Mouse (Mus musculus) liver, adult (tissue): Measurements from ENCODE around the gene Rtl5.

ENCODE experiments used
- GATA4 ChIP-seq: IDR thresholded peaks from 2 replicates; pipeline ENCODE4 v1.6.1; 2014; ENCODE audit warnings: mild to moderate bottlenecking, low read length; ENCODE audit not compliant: insufficient replicate concordance

Gene Rtl5

DNA sequence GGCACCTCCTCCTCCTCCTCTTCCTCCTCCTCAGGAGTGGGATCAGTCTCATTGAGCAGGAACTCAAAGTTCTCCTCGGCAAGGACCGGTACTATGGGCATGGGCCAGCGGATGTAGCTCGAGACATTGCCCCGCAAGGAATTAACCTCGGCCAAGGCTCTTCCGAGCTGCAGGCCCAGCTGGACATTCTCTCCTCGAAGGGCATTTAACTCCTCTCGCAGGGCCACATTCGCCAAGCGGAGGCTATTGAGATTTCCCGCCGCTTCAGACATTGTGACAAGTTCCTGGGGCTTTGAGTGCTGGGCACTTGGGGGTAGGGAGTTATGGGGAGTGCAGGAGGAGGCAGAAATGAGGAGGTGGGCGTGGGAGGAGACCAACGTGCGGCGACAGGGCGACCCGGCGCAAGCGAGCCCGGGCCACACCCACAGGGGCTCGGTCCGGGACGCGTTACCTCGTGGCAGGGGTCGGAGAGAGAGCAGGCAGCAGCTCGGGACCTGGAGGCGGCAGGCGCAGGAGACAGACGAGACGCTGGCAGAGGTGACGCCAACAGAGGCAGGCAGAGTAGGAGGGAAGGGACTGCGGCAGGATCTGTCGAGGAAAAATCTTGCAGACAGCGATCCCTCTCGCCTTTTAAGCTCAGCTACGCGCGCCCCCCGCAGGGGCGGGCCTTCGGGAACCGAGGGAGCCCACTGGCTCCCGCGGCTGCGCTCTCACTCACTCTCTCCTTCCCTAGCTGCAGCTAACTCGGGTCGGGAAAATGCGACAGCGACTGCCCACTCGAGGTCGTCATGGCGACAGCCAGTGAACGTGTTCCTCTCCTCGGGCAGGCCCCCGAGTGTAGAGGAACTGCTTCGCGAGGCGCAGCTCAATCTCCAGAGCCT, at the start of gene Rtl5:
Gene Rtl5 (minus strand): TSS at position 714 of the 881 bp plus-strand sequence.
- no peak for TF ChIP-seq GATA4

DNA sequence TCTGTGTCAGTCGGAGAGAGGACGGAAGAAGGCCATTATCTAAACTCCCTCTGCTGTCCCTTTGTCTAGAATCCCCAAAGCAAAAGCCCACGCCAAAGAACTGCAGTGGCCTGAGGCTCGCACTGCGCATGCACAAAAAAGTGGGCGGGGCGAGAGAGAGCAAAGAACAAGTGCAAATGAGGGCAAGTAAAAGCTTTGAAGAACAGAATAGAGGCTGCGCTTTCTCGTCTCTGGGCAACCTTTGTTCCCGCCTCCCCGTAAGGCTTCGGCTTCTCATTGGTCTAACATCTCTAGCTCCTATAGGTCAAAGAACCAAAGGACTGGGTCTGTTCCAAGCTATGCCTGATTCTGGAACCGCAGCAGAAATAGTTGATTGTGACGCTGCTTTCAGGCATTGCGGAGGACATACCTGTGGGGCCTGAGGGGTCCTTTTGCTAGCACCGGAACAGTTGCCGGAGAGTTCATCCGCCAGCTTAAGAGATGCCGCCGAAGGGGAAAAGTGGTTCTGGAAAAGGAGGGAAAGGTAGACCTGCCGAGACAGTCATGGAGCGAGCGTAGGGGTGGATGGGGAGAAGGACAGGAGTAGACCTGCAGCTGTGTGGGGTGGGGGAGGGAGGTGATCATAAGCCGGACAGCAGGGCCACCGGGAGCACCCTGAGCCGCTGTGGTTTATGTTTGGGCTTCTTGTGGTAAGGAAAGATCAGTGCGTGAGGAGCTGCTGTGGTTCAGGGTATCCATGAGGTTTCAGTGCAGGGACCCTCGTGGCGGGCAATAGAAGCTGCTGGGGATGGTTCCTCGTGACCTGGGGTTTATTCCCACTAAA, 48.1 kb upstream of the Rtl5 start, which contains the start of gene Pin4:
Gene Pin4 (plus strand): TSS at position 406 of the 823 bp plus-strand sequence.
- no peak for TF ChIP-seq GATA4

DNA sequence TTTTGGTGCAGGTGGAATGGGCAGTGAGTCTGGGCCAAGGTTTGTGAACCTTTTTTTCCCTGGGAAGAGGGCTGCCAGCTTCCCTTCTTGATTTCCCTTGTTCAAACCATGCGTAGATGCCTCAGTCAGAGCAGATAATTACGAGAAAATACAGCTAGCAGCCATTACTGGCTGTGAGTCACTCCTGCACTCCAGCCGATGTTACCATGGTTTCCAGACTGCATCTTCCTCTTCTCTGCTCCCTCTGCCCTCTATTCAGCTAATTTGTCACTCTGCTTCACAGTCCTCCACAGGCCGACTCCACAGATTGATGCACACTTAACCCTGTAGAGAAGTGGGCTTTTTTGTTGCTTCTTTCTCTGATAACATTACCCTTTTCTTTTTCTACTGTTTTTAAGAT, 44.6 kb upstream of the Rtl5 start:
- no peak for TF ChIP-seq GATA4

DNA sequence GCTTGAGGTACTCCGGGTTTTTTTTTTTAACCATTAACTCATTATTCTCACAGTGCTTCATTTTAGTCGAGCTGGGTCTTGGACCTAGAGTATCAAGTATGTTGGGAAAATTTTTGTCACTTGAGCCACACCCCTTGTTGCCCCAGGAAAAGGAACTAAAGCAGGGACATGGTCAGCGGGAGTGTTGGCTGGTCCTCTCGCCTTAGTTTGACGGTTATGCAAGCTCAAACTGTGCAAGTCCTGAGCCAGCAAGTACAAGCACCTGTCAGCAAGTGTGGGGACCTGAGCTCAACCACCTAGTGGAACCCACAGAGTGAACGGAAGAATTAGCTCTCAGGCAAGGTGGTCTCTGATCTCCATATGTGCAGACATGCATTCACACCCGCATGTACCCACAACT, 30.8 kb upstream of the Rtl5 start:
- no peak for TF ChIP-seq GATA4

DNA sequence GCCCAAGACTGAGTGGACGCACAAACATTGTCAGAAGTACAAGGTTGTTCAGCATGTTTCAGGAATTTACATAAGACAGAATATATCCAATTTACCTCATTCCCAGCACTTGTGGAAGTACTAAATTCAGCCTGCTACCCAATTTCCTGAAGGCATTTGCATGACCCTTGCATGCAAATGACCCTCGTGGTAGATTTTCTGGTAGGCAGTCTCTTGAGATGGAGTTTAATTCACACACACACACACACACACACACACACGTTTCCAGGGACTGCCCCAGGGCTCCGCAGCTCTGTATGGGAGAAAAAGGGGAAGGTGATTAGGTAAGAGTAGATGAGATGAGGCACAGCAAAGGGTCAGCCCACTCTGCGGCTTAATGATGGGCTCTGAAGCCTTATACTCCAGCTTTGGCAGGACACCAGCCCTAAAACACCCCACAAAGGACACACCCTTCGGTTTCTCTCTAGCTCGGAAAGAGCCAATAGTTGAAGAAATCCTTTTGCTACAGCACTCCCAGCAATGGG, 23.3 kb upstream of the Rtl5 start:
- TF ChIP-seq GATA4, result no peak

DNA sequence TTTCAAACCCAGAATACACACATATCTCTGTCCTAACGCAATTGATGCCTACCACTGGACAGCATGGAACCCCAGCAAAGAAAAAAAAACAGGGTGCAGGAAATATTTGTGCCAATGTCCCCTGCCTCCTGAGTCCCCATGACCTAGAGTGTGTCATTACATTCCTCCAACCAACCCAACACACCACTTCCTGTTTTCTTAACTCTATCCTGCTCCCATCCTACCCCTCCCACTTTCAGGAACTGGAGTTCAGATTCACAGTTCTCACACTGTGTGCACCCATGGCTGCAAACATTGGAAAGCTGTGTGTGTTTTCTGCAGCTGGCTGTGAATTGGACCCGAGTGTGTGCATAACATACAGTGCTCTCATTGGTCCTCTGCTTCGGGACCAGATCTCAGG, 19.5 kb upstream of the Rtl5 start:
- TF ChIP-seq GATA4, result no peak

DNA sequence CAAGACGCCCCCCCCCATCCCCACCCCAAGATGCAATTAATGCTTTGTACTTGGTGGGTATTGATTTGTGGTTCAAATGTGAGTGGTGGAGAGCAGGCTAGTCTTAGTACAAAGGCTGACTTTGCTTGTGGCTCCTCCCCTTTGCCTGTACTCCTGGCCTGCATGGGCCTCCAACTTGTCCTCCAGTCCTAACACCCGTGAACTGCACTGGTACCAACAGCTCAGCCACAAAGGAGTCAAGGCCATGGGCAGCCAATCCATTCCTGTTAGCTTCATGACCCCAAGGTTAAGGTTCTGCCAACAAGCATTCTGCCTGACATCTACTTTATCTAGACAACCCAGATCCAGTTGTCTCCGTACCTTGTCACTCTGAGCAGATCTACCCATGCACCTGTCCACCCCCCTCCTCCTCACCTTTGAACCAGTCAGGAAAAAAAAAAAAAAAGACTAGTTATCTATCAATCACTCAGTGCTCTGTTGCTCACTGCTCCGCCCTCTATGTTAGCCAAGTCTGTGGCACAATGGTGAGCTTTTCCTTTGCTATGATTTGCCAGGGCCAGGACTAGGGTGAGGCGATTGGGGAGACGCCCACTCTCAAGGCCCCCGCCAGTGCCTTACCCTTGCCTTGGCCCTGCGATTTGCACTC, 14.8 kb upstream of the Rtl5 start:
- no peak for TF ChIP-seq GATA4

DNA sequence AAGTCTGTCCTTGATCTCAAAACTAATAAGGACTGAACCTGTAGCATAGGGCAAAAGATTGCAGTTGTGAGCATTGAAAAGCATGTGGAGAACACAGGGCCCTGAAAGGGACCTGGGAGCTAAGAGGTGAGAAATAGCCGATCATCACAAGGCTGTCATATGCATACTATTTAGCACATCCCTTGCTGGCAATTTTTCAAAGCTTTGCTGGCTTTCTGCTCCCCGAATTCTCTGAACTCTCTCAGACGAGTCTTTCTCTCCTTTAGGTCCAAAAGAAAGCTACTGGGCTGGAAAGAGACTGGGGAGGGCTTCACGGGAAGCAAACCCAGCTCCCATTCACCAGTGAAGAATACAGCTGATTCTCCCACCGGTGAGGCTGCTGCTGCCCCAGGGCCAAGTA, 11.2 kb upstream of the Rtl5 start:
- no peak for TF ChIP-seq GATA4

DNA sequence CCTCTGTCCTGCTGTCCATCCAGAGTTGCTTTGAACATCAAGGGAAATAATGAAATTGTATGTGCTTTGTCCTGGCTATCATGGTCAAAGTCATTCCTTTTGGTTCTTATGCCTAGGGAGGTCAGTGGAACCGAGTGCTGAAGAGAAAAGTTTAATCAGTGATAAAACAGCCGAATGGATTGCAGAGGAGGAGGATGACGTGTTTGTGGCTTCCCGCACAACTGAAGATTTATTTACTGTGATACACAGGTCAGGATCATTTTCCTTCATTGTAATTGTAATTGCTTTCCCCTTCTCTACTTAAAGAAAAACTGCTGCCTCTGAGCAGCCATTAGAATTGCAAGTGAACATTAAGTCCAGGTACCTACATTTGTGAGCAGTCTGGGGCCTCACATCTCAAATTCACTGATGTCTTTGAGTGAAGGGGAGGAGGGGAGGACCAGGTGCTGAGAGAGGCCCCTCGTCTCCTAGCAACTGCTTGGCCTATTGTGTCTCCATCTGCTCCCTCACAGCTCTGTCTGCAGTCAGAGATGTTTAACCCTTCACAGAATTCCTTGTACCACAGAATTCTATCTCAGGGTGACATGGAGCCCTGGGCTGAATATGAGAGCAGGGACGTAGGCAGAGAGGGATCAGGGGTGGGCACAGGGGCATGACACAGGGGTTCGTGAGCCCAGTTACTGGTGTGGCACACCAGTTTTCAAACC, 10.6 kb upstream of the Rtl5 start:
- TF ChIP-seq GATA4, result no peak

DNA sequence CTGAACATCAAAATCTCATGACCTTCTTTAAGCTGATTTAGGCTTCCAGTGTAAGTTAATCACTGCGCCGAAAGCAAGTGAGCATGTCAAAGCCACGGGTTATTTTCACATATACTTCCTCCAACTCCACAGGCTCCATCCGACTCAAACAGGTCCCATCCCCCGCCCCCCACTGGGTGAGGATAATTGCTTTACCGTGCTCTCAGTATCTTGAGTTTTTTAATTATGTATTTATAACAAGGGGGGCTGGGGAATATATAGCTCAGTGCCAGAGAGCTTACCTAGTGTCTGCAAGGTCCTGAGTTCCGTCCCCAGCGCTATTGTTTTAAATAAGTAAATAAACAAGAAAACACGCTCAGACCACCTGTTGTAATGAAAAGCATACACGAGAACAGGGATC, 10.0 kb upstream of the Rtl5 start:
- TF ChIP-seq GATA4, result no peak

DNA sequence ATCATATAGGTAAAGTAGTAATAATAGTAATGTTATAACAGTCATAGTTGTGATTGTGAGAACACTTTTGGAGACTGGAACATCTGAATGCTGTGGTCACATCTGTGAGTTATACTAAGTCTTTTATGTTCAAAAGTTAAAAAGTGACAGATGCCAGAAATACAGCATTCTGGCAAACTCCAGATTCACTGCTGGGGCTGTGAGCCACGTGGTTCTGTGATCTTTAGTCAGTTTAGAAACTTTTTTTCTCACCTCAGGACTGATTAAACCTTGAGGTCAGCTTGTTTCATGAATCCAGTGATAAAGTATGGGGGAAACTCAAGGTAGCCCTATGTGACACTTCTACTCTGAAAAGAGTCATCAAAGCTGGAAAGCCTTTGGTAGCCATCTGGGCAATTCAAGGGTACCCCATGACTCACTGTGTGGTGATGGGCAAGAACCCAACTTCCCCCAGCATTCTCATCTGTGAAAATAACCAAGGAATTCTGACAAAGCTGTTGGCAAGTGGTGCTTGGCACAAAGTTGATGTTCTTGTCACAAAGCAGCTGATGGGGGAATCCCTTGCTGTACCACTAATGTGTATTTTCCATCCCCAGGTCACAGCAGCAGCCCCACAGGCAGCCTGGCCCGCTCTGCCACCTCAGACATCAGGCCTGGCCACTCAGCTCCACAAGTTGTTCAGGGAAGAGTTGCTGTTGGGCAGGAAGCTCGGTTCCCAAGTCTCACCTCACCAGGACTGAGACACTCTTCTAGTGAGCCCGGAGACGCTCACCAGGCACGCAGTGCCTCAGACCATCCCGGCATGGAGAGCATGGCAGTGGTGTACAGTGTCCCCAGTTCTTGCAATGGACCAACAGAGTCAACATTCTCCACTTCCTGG, 6.0 kb upstream of the Rtl5 start:
- TF ChIP-seq GATA4, result no peak

DNA sequence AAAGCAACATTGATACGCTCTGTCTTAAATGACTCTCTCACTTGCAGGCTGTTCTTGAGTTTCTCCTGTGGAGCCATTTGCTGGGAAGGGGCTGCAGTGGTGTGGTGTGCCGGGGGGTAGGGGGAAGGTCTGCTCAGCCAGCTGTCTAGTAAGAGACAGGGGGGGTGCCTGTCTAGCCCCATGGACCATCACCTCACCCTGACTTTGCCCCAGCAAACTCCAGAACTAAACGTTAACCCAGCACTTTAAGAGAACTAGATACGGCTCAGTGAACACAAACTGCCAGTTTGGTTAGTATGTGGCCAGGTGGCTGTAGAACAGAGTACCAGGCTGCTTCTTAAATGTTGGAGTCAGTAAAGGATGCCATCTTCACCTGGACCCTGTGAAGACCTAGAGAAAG, 4.1 kb upstream of the Rtl5 start:
- no peak for TF ChIP-seq GATA4

DNA sequence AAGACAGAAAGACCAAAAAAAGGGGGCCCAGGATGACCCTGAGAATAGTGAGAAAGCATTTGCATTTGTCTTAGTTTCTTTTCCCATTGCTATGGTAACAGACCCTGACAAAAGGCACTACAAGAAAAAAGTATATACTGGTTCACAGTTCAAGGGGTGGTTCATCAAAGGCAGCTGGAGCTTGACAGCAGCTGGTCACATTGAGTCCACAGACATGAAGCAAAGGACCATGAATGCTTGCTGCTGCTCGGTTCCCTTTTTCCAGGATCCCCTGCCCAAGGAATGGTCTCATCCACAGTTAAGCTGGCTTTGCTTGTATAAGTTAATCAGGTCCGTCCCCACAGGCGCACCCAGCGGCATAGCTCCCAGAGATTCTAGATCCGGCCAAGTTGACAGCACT, 3.3 kb upstream of the Rtl5 start:
- no peak for TF ChIP-seq GATA4
